Mouse (Mus musculus): ENCODE data around the gene Arhgef6.

Arhgef6 gene

GRCm38 (mm10) chrX:57338371-57339211, at the start of gene Arhgef6:
Gene Arhgef6 (minus strand): TSS chrX:57338729.
- no peak for DNase-seq

GRCm38 (mm10) chrX:57380915-57381314, 42.4 kb upstream of the Arhgef6 start:
- DNase-seq = peak; percentile 14

GRCm38 (mm10) chrX:57378579-57378978, 40.0 kb upstream of the Arhgef6 start:
- DNase-seq = no peak

DNA sequence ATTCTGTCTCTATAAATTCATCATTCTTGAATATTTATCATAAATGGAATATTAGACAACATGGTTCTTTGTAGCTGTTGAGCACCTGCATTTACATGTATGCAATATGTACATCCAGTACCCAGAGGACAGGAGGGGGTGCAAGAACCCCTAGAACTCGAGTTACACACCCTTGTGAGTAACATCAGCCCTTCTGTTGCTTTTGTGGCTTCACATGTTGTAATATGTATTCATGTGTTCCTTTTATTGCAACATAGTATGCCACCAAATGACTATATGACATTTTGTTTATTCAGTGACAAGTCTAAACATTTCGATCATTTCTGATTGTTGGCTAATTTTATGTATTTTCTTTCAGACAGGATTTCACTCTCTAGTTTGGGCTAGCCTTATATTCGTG, 38.6 kb upstream of the Arhgef6 start:
- no peak for DNase-seq

DNA sequence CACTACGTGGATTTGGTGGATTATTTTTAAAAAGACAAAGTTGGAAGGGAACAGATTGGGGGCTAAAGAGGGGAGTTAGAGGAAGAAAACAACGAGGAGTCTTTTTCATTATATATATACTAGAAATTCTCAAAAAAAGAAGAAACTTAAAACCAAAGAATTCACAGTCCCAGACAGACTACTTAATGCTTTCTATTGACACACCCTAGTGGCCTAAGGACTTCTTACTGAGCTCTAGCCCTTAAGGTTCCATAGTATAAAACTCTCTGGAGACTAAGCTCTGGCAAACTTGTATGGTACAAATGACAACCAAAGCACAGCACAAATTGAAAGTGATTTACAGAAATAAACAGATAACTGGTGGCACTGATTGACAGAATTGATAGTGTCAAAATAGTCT, 35.5 kb upstream of the Arhgef6 start:
- no peak for DNase-seq

GRCm38 (mm10) chrX:57373543-57373942, 35.0 kb upstream of the Arhgef6 start:
- DNase-seq = no peak

GRCm38 (mm10) chrX:57372965-57373364, 34.4 kb upstream of the Arhgef6 start:
- no peak for DNase-seq

GRCm38 (mm10) chrX:57364891-57365569, 26.5 kb upstream of the Arhgef6 start:
- DNase-seq = no peak

GRCm38 (mm10) chrX:57359316-57359715, 20.8 kb upstream of the Arhgef6 start:
- DNase-seq = no peak

DNA sequence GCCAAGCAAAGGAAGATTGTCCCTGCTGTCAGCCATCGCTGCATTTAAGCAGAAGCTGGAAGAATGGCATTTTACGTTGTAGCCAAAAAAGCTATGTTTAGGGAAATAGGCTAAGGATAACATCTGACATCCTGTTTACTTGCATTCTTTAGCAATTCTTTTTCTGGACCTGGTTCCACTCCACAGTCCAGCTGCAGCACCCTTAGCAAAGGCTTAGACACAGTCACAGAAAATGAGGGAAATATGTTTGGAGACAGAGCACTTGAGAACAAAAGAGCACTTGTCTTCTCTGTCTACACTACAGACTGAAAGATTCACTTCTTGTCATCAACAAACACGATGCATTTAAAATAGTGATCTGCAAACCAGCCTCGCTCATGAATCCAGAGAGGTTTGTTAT, 691 bp upstream of the Arhgef6 start:
- no peak for DNase-seq

DNA sequence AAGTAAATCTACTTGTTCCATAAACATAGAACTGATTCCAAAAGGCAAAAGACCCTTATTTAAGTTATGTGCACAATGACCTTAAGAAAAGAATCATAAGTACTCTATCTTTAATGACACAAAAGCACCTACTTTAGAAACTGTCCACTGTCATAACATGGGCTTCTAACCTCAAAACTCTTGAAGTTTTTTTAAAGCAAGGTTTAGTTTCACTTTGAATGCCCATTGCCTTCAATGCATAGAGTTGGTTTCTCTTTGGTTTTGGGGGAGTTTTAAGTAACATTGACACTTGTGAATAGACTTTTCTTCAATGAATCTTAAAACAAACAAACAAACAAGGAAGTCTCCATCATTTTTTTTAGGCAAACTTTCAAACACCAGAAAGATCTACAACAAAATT, 947 bp downstream of the Arhgef6 start:
- no peak for DNase-seq

DNA sequence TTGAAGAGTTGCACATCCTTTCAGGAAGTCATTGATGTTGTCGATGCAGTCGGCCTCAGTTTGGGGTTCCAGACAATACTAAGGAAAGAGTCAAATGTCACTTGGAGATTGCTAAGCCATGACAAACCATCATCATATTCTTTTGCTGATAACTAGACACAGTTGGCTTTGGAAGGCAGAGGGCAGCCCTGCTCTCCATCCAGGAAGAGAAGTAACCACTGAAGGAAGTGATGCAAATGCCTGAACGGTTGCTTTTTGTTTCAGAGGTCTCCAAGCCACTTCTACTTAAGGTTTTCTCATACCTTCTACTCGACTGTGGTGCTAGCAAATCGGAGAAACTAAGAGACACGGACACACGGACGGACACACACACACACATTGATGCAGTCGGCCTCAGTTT, 1.6 kb downstream of the Arhgef6 start:
- no peak for DNase-seq

DNA sequence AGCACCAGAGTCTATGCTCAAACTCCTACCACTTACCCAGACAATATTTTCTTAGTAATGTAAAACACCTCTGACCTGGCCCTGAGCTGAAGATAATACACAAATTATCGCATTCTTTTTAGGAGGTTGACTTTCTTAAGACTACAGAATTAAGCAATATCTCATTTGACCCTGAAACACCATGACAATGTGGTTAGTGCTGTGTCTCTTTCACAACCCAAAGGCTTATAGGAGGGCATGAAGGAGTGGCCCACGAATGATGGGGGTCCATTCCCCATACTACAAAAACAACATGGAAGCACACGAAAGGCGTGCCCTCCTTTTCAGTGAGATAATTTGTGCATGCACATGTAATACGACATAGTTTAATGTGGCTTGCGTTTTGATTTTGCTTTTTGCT, 3.2 kb downstream of the Arhgef6 start:
- DNase-seq = no peak

GRCm38 (mm10) chrX:57327668-57328338, 10.7 kb downstream of the Arhgef6 start:
- DNase-seq = no peak

- DNase-seq = peak; percentile 3 to 20
Observed at GRCm38 (mm10) chrX:57326487-57327221, 11.9 kb downstream of the Arhgef6 start.

GRCm38 (mm10) chrX:57325861-57326461, 12.6 kb downstream of the Arhgef6 start:
- peak; percentile 27 to 29 for DNase-seq

DNA sequence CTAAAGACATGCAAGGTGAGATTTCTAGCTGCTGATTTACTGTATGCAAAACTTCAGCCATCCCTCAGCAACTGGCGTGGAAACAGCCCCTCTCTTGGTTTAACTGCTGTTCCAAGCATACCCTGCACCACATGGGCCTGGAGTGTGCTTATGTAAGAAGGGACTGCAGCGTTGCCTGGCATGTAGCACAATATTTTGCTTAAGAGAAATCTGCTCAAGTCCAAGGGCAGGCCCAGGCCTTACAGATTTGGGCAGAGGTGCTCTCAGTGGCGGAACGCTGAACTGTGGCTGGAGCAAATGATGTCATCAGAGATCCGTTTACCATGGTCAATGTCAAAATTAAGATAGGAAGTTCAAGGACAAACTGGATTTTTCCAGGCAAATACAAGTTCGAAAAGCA, 13.6 kb downstream of the Arhgef6 start:
- peak in 1 of 2 experiments; percentile 2 for DNase-seq

DNA sequence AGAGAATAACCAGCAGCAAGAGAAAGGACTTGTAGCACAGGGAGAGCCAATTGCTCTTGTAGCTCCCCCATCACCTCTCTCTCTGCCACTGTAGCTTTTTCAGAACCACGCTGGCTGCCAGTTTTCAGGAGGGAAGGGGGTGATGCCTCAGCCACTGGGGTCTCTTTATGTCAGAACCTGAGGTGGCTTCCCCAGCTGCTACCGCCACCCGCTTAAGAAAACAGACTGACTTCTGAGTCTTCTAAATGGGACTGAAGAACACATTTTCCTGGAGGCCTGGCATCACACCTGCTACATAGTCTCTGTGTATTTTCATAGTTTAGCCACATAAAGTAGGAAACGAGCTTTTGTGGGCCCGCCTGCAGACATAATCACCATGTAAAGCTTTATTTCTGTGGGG, 26.5 kb downstream of the Arhgef6 start:
- no peak for DNase-seq

DNA sequence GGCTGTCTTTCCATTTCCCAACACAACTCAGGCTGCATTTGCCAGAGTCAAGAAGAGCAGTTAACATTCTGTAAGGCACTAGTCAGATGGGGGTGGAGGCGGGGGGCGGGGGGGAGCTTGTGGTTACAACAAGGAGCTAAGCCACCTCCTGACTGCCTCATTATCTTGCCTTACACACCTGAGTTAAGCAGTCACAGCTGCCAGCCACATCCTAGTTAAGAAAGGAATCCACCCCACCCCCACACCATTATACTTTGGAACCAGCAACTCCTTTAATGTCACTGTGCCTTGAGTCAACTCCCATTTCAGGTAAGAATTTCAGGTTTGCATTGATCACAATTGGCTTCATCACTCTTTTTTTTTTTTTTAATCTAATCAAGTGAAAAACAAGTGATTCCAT, 28.5 kb downstream of the Arhgef6 start:
- no peak for DNase-seq

- no peak for DNase-seq
Observed at GRCm38 (mm10) chrX:57306747-57307146, 31.8 kb downstream of the Arhgef6 start.

GRCm38 (mm10) chrX:57304784-57305287, 33.7 kb downstream of the Arhgef6 start:
- no peak for DNase-seq

- no peak for DNase-seq
Observed at GRCm38 (mm10) chrX:57303188-57303878, 35.2 kb downstream of the Arhgef6 start.
